Mouse (Mus musculus): ENCODE data around the gene Hoxd4. TPM values are rescaled to one million over a fixed set of nuclear protein-coding genes. Genes with fewer than 3 reads are reported as not detected.

The Hoxd4 gene
- polyA plus RNA-seq, 1 experiment from 2014 or later = 4.3 TPM

GRCm38 (mm10) chr2:74746298-74746921 is 34.7 kb downstream of the Hoxd4 start:
- Histone ChIP-seq H3K4me2 (replicated peaks) (peak overlapping the region; percentile 55), H3K4me1 (replicated peaks; ENCODE audit: control insufficient read depth, insufficient read depth, low read length) (peaks cover 6% of the 10 kb centered on the region; the same call in 1 of the 2 replicates), H3K36me3 (replicated peaks; ENCODE audit: control insufficient read depth, insufficient read depth) (peaks cover 12% of the 10 kb centered on the region; the same call in 1 of the 2 replicates), H3K4me3 (replicated peaks; ENCODE audit: low read length) (peak overlapping the region; percentile 34), H3K27ac (peak overlapping the region; percentile 94), H3K9me3 (ENCODE audit: control insufficient read depth, low read length) (no peaks in the 10 kb centered on the region), H3K27me3 (ENCODE audit: control insufficient read depth, insufficient read depth, low read length) (peaks cover 92% of the 10 kb centered on the region), H3K9ac (peak overlapping the region; percentile 75)
- DNase-seq (ENCODE audit: low spot score) = peak; percentile 46
- no peak for ATAC-seq (ENCODE audit: low FRiP score)
- WGBS = 1% methylated on average over 58 of the region's 58 CpGs

DNA sequence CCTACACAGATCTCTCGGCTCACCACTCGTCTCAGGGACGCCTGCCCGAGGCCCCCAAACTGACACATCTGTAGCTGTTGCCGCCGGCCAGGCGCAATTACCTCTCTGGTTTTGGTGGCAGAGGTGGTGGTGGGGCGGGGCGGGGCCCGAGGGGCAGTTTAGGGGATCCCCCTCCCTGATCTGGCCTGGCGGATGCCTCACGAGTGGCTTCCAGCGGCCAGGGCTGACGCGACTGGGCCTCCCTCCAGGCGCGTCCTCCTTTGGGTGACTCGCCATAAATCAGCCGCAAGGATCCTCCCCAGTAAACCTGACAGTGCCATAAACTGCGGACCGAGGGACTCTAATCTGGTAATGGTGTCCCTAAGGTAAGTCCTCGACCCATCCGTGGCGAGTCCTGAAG is 35.3 kb downstream of the Hoxd4 start:
- ATAC-seq (ENCODE audit: low FRiP score) = peak; percentile 5; the same call in 1 of the 2 replicates
- Histone ChIP-seq H3K4me3 (replicated peaks; ENCODE audit: low read length) (peak overlapping the region; percentile 34), H3K27ac (peak overlapping the region; percentile 94), H3K36me3 (replicated peaks; ENCODE audit: control insufficient read depth, insufficient read depth) (peaks cover 12% of the 10 kb centered on the region; the same call in 1 of the 2 replicates), H3K27me3 (ENCODE audit: control insufficient read depth, insufficient read depth, low read length) (peaks cover 92% of the 10 kb centered on the region), H3K9me3 (ENCODE audit: control insufficient read depth, low read length) (no peaks in the 10 kb centered on the region), H3K4me1 (replicated peaks; ENCODE audit: control insufficient read depth, insufficient read depth, low read length) (peaks cover 7% of the 10 kb centered on the region; the same call in 1 of the 2 replicates), H3K4me2 (replicated peaks) (peak overlapping the region; percentile 55), H3K9ac (peak overlapping the region; percentile 75)
- DNase-seq (ENCODE audit: low spot score) = peak; percentile 42
- WGBS = 1% methylated on average over 24 of the region's 24 CpGs

DNA sequence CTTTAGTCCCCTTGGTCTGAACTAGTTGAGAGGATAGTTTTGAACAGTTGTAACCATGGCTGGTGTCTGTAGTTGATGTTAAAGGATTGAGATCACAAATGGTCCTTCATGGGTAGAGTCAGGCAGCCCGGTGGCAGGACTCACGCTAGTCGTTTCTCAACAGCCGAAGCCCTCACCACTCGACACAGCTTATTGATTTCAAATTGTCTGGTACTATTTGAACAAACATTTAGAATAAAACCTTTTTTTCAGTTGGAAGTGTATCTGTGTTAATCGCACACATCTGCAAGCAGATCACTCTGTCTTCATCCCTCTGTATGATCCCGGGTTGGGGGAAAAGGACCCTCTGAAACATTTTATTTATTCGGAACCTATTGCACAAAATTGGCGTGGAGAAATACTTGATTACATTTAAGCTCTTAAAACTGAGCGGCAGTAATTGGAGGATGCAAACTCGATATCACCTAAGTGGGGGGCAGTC is 36.0 kb downstream of the Hoxd4 start:
- Histone ChIP-seq H3K9ac (peak overlapping the region; percentile 75), H3K4me2 (replicated peaks) (peak overlapping the region; percentile 55), H3K4me3 (replicated peaks; ENCODE audit: low read length) (peak overlapping the region; percentile 34), H3K27ac (peak overlapping the region; percentile 94), H3K36me3 (replicated peaks; ENCODE audit: control insufficient read depth, insufficient read depth) (peaks cover 12% of the 10 kb centered on the region; the same call in 1 of the 2 replicates), H3K9me3 (ENCODE audit: control insufficient read depth, low read length) (no peaks in the 10 kb centered on the region), H3K4me1 (replicated peaks; ENCODE audit: control insufficient read depth, insufficient read depth, low read length) (peaks cover 14% of the 10 kb centered on the region), H3K27me3 (ENCODE audit: control insufficient read depth, insufficient read depth, low read length) (peaks cover 92% of the 10 kb centered on the region)
- ATAC-seq (ENCODE audit: low FRiP score) (no peak), DNase-seq (ENCODE audit: low spot score) (peak; percentile 55)
- 2% methylated on average over 11 of the region's 11 CpGs for WGBS

GRCm38 (mm10) chr2:74748436-74748995 is 36.8 kb downstream of the Hoxd4 start:
- peaks cover 94% of the 10 kb centered on the region for H3K27me3 ChIP-seq (ENCODE audit: control insufficient read depth, insufficient read depth, low read length)
- H3K27ac ChIP-seq = peak overlapping the region; percentile 94
- WGBS = 4% methylated on average over 9 of the region's 9 CpGs
- peak overlapping the region; percentile 75 for H3K9ac ChIP-seq
- peaks cover 21% of the 10 kb centered on the region for H3K4me1 ChIP-seq (replicated peaks; ENCODE audit: control insufficient read depth, insufficient read depth, low read length)
- H3K4me2 ChIP-seq (replicated peaks) = peak overlapping the region; percentile 55
- DNase-seq (ENCODE audit: low spot score) (peak; percentile 66), ATAC-seq (ENCODE audit: low FRiP score) (no peak)
- peaks cover 12% of the 10 kb centered on the region; the same call in 1 of the 2 replicates for H3K36me3 ChIP-seq (replicated peaks; ENCODE audit: control insufficient read depth, insufficient read depth)
- H3K9me3 ChIP-seq (ENCODE audit: control insufficient read depth, low read length) = no peaks in the 10 kb centered on the region
- H3K4me3 ChIP-seq (replicated peaks; ENCODE audit: low read length) = peak overlapping the region; percentile 34

GRCm38 (mm10) chr2:74749337-74750121 is 37.8 kb downstream of the Hoxd4 start:
- Histone ChIP-seq H3K9me3 (ENCODE audit: control insufficient read depth, low read length) (no peaks in the 10 kb centered on the region), H3K4me2 (replicated peaks) (peak overlapping the region; percentile 55), H3K4me1 (replicated peaks; ENCODE audit: control insufficient read depth, insufficient read depth, low read length) (peaks cover 21% of the 10 kb centered on the region), H3K27ac (peak overlapping the region; percentile 94), H3K4me3 (replicated peaks; ENCODE audit: low read length) (peak overlapping the region; percentile 34), H3K36me3 (replicated peaks; ENCODE audit: control insufficient read depth, insufficient read depth) (peaks cover 8% of the 10 kb centered on the region; the same call in 1 of the 2 replicates), H3K9ac (peak overlapping the region; percentile 75), H3K27me3 (ENCODE audit: control insufficient read depth, insufficient read depth, low read length) (peaks cover 94% of the 10 kb centered on the region)
- ATAC-seq (ENCODE audit: low FRiP score) (peak; percentile 73), DNase-seq (ENCODE audit: low spot score) (peak; percentile 56)
- under 1% methylated on average over 47 of the region's 47 CpGs for WGBS

- H3K9ac ChIP-seq = peak overlapping the region; percentile 75; the same call in 1 of the 2 replicates
- H3K36me3 ChIP-seq (replicated peaks; ENCODE audit: control insufficient read depth, insufficient read depth) = peaks cover 7% of the 10 kb centered on the region; the same call in 1 of the 2 replicates
- ATAC-seq (ENCODE audit: low FRiP score) (no peak), DNase-seq (ENCODE audit: low spot score) (no peak)
- H3K4me3 ChIP-seq (replicated peaks; ENCODE audit: low read length) = peak overlapping the region; percentile 34
- H3K4me2 ChIP-seq (replicated peaks) = peak overlapping the region; percentile 55
- H3K9me3 ChIP-seq (ENCODE audit: control insufficient read depth, low read length) = no peaks in the 10 kb centered on the region
- peaks cover 21% of the 10 kb centered on the region for H3K4me1 ChIP-seq (replicated peaks; ENCODE audit: control insufficient read depth, insufficient read depth, low read length)
- peaks cover 94% of the 10 kb centered on the region for H3K27me3 ChIP-seq (ENCODE audit: control insufficient read depth, insufficient read depth, low read length)
- WGBS = 12% methylated on average over 5 of the region's 5 CpGs
- H3K27ac ChIP-seq = peak overlapping the region; percentile 94
These were observed 39.1 kb downstream of the Hoxd4 start for GRCm38 (mm10) chr2:74750731-74751250.

DNA sequence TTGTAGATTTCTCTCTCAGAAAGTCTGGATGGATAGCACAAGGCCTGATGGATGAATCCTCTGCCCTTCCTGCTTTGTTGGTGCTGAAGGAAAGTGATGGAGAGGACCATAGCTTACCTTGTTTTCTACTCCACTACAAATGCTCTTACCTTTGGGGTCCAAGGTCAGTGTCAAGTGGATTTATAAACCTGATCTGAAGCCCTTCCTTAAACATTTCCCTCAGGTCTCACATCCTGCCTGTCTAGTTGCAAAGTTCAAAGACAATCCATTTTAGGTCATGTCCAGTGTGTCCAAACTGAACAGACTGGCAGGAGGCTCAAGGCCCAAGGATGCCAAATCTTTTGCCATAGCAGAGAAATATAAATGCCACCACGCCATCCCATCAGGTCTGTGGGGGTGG is 40.1 kb downstream of the Hoxd4 start:
- peaks cover 21% of the 10 kb centered on the region for H3K4me1 ChIP-seq (replicated peaks; ENCODE audit: control insufficient read depth, insufficient read depth, low read length)
- H3K4me2 ChIP-seq (replicated peaks) = no peak overlapping the region
- peaks cover 90% of the 10 kb centered on the region for H3K27me3 ChIP-seq (ENCODE audit: control insufficient read depth, insufficient read depth, low read length)
- H3K9ac ChIP-seq = 0 out of 2 replicates have a peak overlapping the region, but pooled peaks have one; percentile 64
- WGBS = 82% methylated on average over 1 of the region's 1 CpGs
- H3K9me3 ChIP-seq (ENCODE audit: control insufficient read depth, low read length) = no peaks in the 10 kb centered on the region
- peaks cover 1% of the 10 kb centered on the region; the same call in 1 of the 2 replicates for H3K36me3 ChIP-seq (replicated peaks; ENCODE audit: control insufficient read depth, insufficient read depth)
- H3K4me3 ChIP-seq (replicated peaks; ENCODE audit: low read length) = no peak overlapping the region
- no peak for ATAC-seq (ENCODE audit: low FRiP score)
- H3K27ac ChIP-seq = peak overlapping the region; percentile 79
- DNase-seq (ENCODE audit: low spot score) = no peak

DNA sequence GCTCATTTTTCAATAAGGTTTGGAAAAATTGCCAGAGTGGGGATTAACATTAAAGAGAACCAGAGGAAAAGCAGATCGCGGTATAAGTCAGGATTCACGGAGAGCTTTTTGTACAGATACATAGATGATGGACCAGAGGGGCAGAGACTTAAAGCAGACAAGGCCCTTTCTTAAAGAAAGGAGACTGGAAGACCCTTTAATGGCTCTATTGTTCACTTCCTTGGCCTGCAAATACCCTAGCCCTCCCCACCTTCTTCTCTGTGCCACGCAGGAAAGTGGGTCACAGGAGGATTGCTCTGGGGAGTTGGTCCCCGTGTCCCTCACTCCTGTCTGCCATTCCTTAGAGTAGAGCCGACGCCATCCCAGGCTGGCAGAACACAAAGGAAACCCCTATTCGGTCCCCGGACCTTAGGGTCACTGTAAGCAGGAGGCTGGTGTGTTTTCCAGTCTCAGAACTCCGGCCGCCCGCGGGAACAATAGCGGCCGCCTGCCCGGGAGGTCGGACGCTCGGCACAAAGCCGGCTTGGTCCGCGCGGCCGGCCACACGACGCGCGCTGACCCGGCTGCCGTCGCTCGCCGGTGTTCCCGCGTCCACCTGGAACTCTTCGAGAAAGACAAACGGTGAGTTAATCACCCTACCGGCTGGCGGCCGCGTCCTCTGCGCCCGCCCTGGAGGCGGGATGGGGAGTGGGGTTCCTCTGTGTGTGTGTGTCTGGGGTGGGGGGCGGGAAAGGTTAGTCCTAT is 40.9 kb downstream of the Hoxd4 start:
- Histone ChIP-seq H3K27me3 (ENCODE audit: control insufficient read depth, insufficient read depth, low read length) (peaks cover 87% of the 10 kb centered on the region), H3K36me3 (replicated peaks; ENCODE audit: control insufficient read depth, insufficient read depth) (no peaks in the 10 kb centered on the region), H3K4me3 (replicated peaks; ENCODE audit: low read length) (peak overlapping the region; percentile 31), H3K9ac (peak overlapping the region; percentile 64), H3K27ac (peak overlapping the region; percentile 79), H3K4me2 (replicated peaks) (peak overlapping the region; percentile 64), H3K9me3 (ENCODE audit: control insufficient read depth, low read length) (no peaks in the 10 kb centered on the region), H3K4me1 (replicated peaks; ENCODE audit: control insufficient read depth, insufficient read depth, low read length) (peaks cover 21% of the 10 kb centered on the region)
- ATAC-seq (ENCODE audit: low FRiP score) = no peak
- no peak for DNase-seq (ENCODE audit: low spot score)
- WGBS = 2% methylated on average over 45 of the region's 45 CpGs
